Mouse (Mus musculus): ENCODE results near the gene Arl14ep.

Gene Arl14ep

GRCm38 (mm10) chr2:106954975-106955374 is 19.2 kb downstream of the Arl14ep start:
- DNase-seq (ENCODE audit: extremely low spot score, low spot score), result no peak

DNA sequence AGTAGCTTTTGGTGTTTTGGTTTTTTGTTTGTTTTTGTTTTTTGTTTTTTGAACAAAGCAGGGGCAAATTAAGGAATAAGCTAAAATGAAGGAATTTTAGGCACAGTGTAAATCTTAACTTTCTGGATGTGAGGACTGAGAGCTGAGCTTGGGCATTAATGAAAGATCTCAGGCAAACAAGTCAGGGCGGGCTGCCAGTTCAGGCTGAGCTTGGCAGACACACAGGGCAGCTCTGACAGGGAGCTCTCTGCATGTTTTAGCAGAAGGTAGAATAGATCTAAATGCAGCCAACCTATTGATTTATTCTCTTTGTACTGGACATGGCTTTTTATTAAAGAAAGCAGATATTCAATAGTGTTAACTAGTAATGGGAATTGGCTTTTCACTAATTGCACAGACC is 31.8 kb downstream of the Arl14ep start:
- no peak for DNase-seq (ENCODE audit: extremely low spot score, low spot score)

GRCm38 (mm10) chr2:106935681-106936080 is 38.5 kb downstream of the Arl14ep start:
- DNase-seq (ENCODE audit: extremely low spot score, low spot score), result no peak

DNA sequence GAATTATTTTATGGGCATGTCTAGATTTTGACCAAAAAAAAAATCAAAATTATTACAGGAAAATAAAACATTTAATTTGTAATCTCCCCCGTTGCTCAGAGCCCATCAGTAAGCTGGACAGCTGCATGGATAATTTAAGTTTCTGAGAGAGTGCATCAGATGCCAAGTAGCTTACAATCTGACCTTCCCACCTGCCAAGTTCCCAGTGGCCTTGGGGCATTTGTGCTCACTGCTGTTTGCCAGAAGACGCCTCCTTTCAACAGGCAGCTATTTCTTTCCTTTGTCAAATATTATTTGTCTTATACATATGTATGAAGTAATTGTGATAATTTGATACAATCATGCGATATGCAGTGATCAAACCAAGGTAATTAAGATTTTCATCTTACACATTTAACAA is 44.3 kb downstream of the Arl14ep start:
- DNase-seq (ENCODE audit: extremely low spot score, low spot score), result no peak

Data from neural tube, embryonic 10.5 days (tissue).